Mouse (Mus musculus): ENCODE measurements around the gene Agl. TPM values are rescaled to one million over a fixed set of nuclear protein-coding genes. Genes with fewer than 3 reads are reported as not detected.

Agl gene
- polyA plus RNA-seq, 2 experiments, result 2.6 to 4.6 TPM

- H3K4me3 ChIP-seq (ENCODE audit: insufficient read depth in 1 of 2, low read depth in 2 of 2, low read length in 2 of 2), result no peak overlapping the region
- no peak overlapping the region for H3K27ac ChIP-seq
- H3K9me3 ChIP-seq (ENCODE audit: control insufficient read depth, low read length), result no peaks in the 10 kb centered on the region
- ATAC-seq (ENCODE audit: insufficient read depth), result no peak
- WGBS (ENCODE audit: insufficient replicate concordance), result 80% methylated on average over 7 of the region's 7 CpGs
- no peak for DNase-seq (ENCODE audit: low read depth in 3 of 3, low spot score in 3 of 3)
- H3K27me3 ChIP-seq (ENCODE audit: control insufficient read depth, insufficient read depth, low read length), result no peaks in the 10 kb centered on the region; the same call in 1 of the 2 replicates
- TF ChIP-seq CTCF (IDR thresholded peaks at IDR 0.05; ENCODE audit: low read depth) (no peak), EP300 (IDR thresholded peaks at IDR 0.05; ENCODE audit: low read depth) (no peak)
- no peak overlapping the region for H3K4me2 ChIP-seq (ENCODE audit: low read depth)
- H3K9ac ChIP-seq (replicated peaks), result no peak overlapping the region
- no peaks in the 10 kb centered on the region for H3K36me3 ChIP-seq (replicated peaks; ENCODE audit: control insufficient read depth, insufficient read depth, low read depth)
- H3K4me1 ChIP-seq (replicated peaks; ENCODE audit: control insufficient read depth in 2 of 2, insufficient read depth in 2 of 2, low read length in 1 of 2), result peaks cover 0 to 2% of the 10 kb centered on the region in 2 experiments; a peak in 1 of 4 replicates
These were observed 24.8 kb upstream of the Agl start for GRCm38 (mm10) chr3:116832526-116833310.

- H3K4me1 ChIP-seq (replicated peaks; ENCODE audit: control insufficient read depth in 2 of 2, insufficient read depth in 2 of 2, low read length in 1 of 2), result 0 out of 4 replicates have a peak, but pooled peaks cover 0 to 2% of the 10 kb centered on the region in 2 experiments
- H3K9me3 ChIP-seq (ENCODE audit: control insufficient read depth, low read length), result no peaks in the 10 kb centered on the region
- H3K36me3 ChIP-seq (replicated peaks; ENCODE audit: control insufficient read depth, insufficient read depth, low read depth), result no peaks in the 10 kb centered on the region
- no peak for TF ChIP-seq CTCF (IDR thresholded peaks at IDR 0.05; ENCODE audit: low read depth)
- H3K4me2 ChIP-seq (ENCODE audit: low read depth), result no peak overlapping the region
- DNase-seq (ENCODE audit: low read depth in 3 of 3, low spot score in 3 of 3) (no peak), ATAC-seq (ENCODE audit: insufficient read depth) (no peak)
- H3K27me3 ChIP-seq (ENCODE audit: control insufficient read depth, insufficient read depth, low read length), result no peaks in the 10 kb centered on the region; the same call in 1 of the 2 replicates
- no peak overlapping the region for H3K27ac ChIP-seq
- 60% methylated on average over 5 of the region's 5 CpGs for WGBS (ENCODE audit: insufficient replicate concordance)
- H3K4me3 ChIP-seq (ENCODE audit: insufficient read depth in 1 of 2, low read depth in 2 of 2, low read length in 2 of 2), result no peak overlapping the region
- H3K9ac ChIP-seq (replicated peaks), result no peak overlapping the region
These were observed 23.4 kb upstream of the Agl start for GRCm38 (mm10) chr3:116831324-116831723.

- H3K9me3 ChIP-seq (ENCODE audit: control insufficient read depth, low read length), result no peaks in the 10 kb centered on the region
- H3K4me3 ChIP-seq (ENCODE audit: insufficient read depth in 1 of 2, low read depth in 2 of 2, low read length in 2 of 2), result no peak overlapping the region
- TF ChIP-seq EP300 (IDR thresholded peaks at IDR 0.05; ENCODE audit: low read depth) (no peak), CTCF (IDR thresholded peaks at IDR 0.05; ENCODE audit: low read depth) (no peak)
- DNase-seq (ENCODE audit: low read depth in 3 of 3, low spot score in 3 of 3) (no peak), ATAC-seq (ENCODE audit: insufficient read depth) (no peak)
- no peak overlapping the region for H3K9ac ChIP-seq (replicated peaks)
- H3K36me3 ChIP-seq (replicated peaks; ENCODE audit: control insufficient read depth, insufficient read depth, low read depth), result no peaks in the 10 kb centered on the region
- no peak overlapping the region for H3K4me2 ChIP-seq (ENCODE audit: low read depth)
- 60% methylated on average over 10 of the region's 10 CpGs for WGBS (ENCODE audit: insufficient replicate concordance)
- H3K27ac ChIP-seq, result no peak overlapping the region
- no peaks in the 10 kb centered on the region for H3K4me1 ChIP-seq (replicated peaks; ENCODE audit: control insufficient read depth in 2 of 2, insufficient read depth in 2 of 2, low read length in 1 of 2)
- H3K27me3 ChIP-seq (ENCODE audit: control insufficient read depth, insufficient read depth, low read length), result no peaks in the 10 kb centered on the region; the same call in 1 of the 2 replicates
These were observed 21.4 kb upstream of the Agl start for GRCm38 (mm10) chr3:116829274-116829920.

GRCm38 (mm10) chr3:116826471-116827215 lies 18.7 kb upstream of the Agl start:
- ATAC-seq (ENCODE audit: insufficient read depth), result no peak
- no peak overlapping the region for H3K27ac ChIP-seq
- DNase-seq (ENCODE audit: low read depth in 3 of 3, low spot score in 3 of 3), result no peak
- TF ChIP-seq CTCF (IDR thresholded peaks at IDR 0.05; ENCODE audit: low read depth) (no peak), EP300 (IDR thresholded peaks at IDR 0.05; ENCODE audit: low read depth) (no peak)
- H3K27me3 ChIP-seq (ENCODE audit: control insufficient read depth, insufficient read depth, low read length), result no peaks in the 10 kb centered on the region; the same call in 1 of the 2 replicates
- no peak overlapping the region for H3K4me2 ChIP-seq (ENCODE audit: low read depth)
- H3K9ac ChIP-seq (replicated peaks), result no peak overlapping the region
- WGBS (ENCODE audit: insufficient replicate concordance), result 59% methylated on average over 4 of the region's 4 CpGs
- H3K9me3 ChIP-seq (ENCODE audit: control insufficient read depth, low read length), result no peaks in the 10 kb centered on the region
- no peak overlapping the region for H3K4me3 ChIP-seq (ENCODE audit: insufficient read depth in 1 of 2, low read depth in 2 of 2, low read length in 2 of 2)
- no peaks in the 10 kb centered on the region for H3K4me1 ChIP-seq (replicated peaks; ENCODE audit: control insufficient read depth in 2 of 2, insufficient read depth in 2 of 2, low read length in 1 of 2)
- H3K36me3 ChIP-seq (replicated peaks; ENCODE audit: control insufficient read depth, insufficient read depth, low read depth), result no peaks in the 10 kb centered on the region

- Histone ChIP-seq H3K9me3 (ENCODE audit: control insufficient read depth, low read length) (no peaks in the 10 kb centered on the region), H3K9ac (replicated peaks) (no peak overlapping the region), H3K4me1 (replicated peaks; ENCODE audit: control insufficient read depth in 2 of 2, insufficient read depth in 2 of 2, low read length in 1 of 2) (no peaks in the 10 kb centered on the region), H3K4me2 (ENCODE audit: low read depth) (no peak overlapping the region), H3K27ac (no peak overlapping the region), H3K4me3 (ENCODE audit: insufficient read depth in 1 of 2, low read depth in 2 of 2, low read length in 2 of 2) (no peak overlapping the region), H3K27me3 (ENCODE audit: control insufficient read depth, insufficient read depth, low read length) (no peaks in the 10 kb centered on the region; the same call in 1 of the 2 replicates), H3K36me3 (replicated peaks; ENCODE audit: control insufficient read depth, insufficient read depth, low read depth) (no peaks in the 10 kb centered on the region)
- DNase-seq (ENCODE audit: low read depth in 3 of 3, low spot score in 3 of 3), result no peak
- no peak for ATAC-seq (ENCODE audit: insufficient read depth)
- WGBS (ENCODE audit: insufficient replicate concordance), result 82% methylated on average over 7 of the region's 7 CpGs
- no peak for TF ChIP-seq CTCF (IDR thresholded peaks at IDR 0.05; ENCODE audit: low read depth)
- no peak for TF ChIP-seq EP300 (IDR thresholded peaks at IDR 0.05; ENCODE audit: low read depth)
These were observed 9.3 kb upstream of the Agl start for GRCm38 (mm10) chr3:116817231-116817630.

All from liver, embryonic 14.5 days (tissue).